Mouse (Mus musculus) C2C12 (cell line): ENCODE results near the gene Faf1.

Source experiments
- CEBPB ChIP-seq: IDR thresholded peaks from one replicate; pipeline ENCODE4 v1.6.1; 2011; ENCODE audit warnings: low read depth, mild to moderate bottlenecking, control low read depth, moderate library complexity
- CTCF ChIP-seq: IDR thresholded peaks from one replicate; pipeline ENCODE4 v1.5.1; 2011; ENCODE audit not compliant: control insufficient read depth, insufficient read depth, insufficient read length
- MYOD1 ChIP-seq: IDR thresholded peaks from one replicate; pipeline ENCODE4 v1.6.1; 2011; ENCODE audit warnings: low read depth; ENCODE audit not compliant: control insufficient read depth, insufficient read length
- MYOG ChIP-seq: IDR thresholded peaks from one replicate; pipeline ENCODE4 v1.6.1; 2011; ENCODE audit not compliant: control insufficient read depth, insufficient read length; ENCODE audit errors: extremely low read depth
- USF1 ChIP-seq: IDR thresholded peaks from one replicate; pipeline ENCODE4 v1.6.1; 2011; ENCODE audit warnings: low read depth, mild to moderate bottlenecking, control low read depth, moderate library complexity

- TF ChIP-seq CTCF (no peak), USF1 (no peak), MYOG (no peak), CEBPB (no peak), MYOD1 (no peak)
These were observed 27.2 kb downstream of the Faf1 start for GRCm38 (mm10) chr4:109703568-109703967.
